Mouse (Mus musculus) B cell, adult 67 days (primary cell): Measurements from ENCODE around the gene Zfp846. TPM values are rescaled to one million over a fixed set of nuclear protein-coding genes. Genes with fewer than 3 reads are reported as not detected.

Experiments used
- total RNA-seq, 2 experiments: library from RNA; stranded (reverse); gene quantifications; 4 replicates each; pipeline ENCODE4 v1.2.4; 2023

Zfp846 gene
- 1 to 10 TPM; 8.9 to 9.1 TPM for total RNA-seq

GRCm38 (mm10) chr9:20581175-20581634, at the start of gene Zfp846:
Zfp846 (plus strand) TSS chr9:20581291.

GRCm38 (mm10) chr9:20642101-20642895, 61.2 kb downstream of the Zfp846 start, which contains the start of gene Ubl5:
Ubl5 (plus strand) TSS chr9:20642878.

GRCm38 (mm10) chr9:20644360-20645081, 63.4 kb downstream of the Zfp846 start, which contains the start of gene Fbxl12:
Fbxl12 (minus strand) TSS chr9:20644767.

GRCm38 (mm10) chr9:20651602-20652259, 70.6 kb downstream of the Zfp846 start, which contains the start of gene Pin1:
Pin1 (plus strand) TSS chr9:20652095.

Other genes starting within 250 kb of the Zfp846 start
- gene Olfr18, start 245.2 kb upstream of the Zfp846 start, total RNA-seq, result not detected
- 10 to 100 TPM in 1 of 2 experiments, 1 to 10 TPM in 1; 7.3 to 10.5 TPM for gene Zfp560, start 196.1 kb upstream of the Zfp846 start, total RNA-seq
- 10 to 100 TPM; 44.4 to 50.1 TPM for gene Zfp26, start 121.1 kb upstream of the Zfp846 start, total RNA-seq
- 10 to 100 TPM; 23.0 TPM for gene Zfp426, start 88.5 kb upstream of the Zfp846 start, total RNA-seq
- gene Zfp266, start 59.9 kb upstream of the Zfp846 start, total RNA-seq, result 10 to 100 TPM; 39.8 to 42.2 TPM
- 100 to 1,000 TPM; 357 to 362 TPM for gene Ubl5, start 61.6 kb downstream of the Zfp846 start, total RNA-seq
- gene Fbxl12, start 63.5 kb downstream of the Zfp846 start, total RNA-seq, result 10 to 100 TPM; 87.5 to 95.9 TPM
- 10 to 100 TPM; 18.0 to 18.3 TPM for gene Pin1, start 70.8 kb downstream of the Zfp846 start, total RNA-seq
- not detected for gene Olfm2, start 165.1 kb downstream of the Zfp846 start, total RNA-seq
- gene Col5a3, start 233.8 kb downstream of the Zfp846 start, total RNA-seq, result 1 to 10 TPM; 1.1 to 1.7 TPM
- gene Rdh8, start 237.2 kb downstream of the Zfp846 start, total RNA-seq, result not detected